Mouse (Mus musculus) inflammation-experienced regulatory T-cells, adult 6 months (primary cell): ENCODE results near the gene Lmtk3. TPM values are rescaled to one million over a fixed set of nuclear protein-coding genes. Genes with fewer than 3 reads are reported as not detected.

Experiments used
- polyA plus RNA-seq, 3 experiments: library from polyadenylated mRNA; unstranded; fragments of 100-300 nt; shearing (Covaris generic); gene quantifications; one replicate each; pipeline ENCODE4 v1.2.1; 2017

The Lmtk3 gene
- polyA plus RNA-seq, 3 experiments from 2014 or later, result 0.58 TPM; not detected in 2

Other genes with a start within 250 kb of the Lmtk3 start
- gene Hsd17b14, start 228.8 kb upstream of the Lmtk3 start, polyA plus RNA-seq, result under 1 TPM; 0.82 to 0.95 (median 0.91) TPM
- gene Bcat2, start 213.6 kb upstream of the Lmtk3 start, polyA plus RNA-seq, result 10 to 100 TPM; 33.2 to 54.7 (median 51.4) TPM
- gene Fgf21, start 168.2 kb upstream of the Lmtk3 start, polyA plus RNA-seq, result not detected
- gene Fut1, start 166.4 kb upstream of the Lmtk3 start, polyA plus RNA-seq, result not detected
- not detected for gene Izumo1, start 161.9 kb upstream of the Lmtk3 start, polyA plus RNA-seq
- gene Rasip1, start 156.2 kb upstream of the Lmtk3 start, polyA plus RNA-seq, result under 1 TPM in 1 of 3 experiments, not detected in 2; 0.17 TPM
- gene Mamstr, start 143.8 kb upstream of the Lmtk3 start, polyA plus RNA-seq, result not detected
- not detected for gene Fut2, start 117.3 kb upstream of the Lmtk3 start, polyA plus RNA-seq
- not detected for gene Ntn5, start 99.7 kb upstream of the Lmtk3 start, polyA plus RNA-seq
- under 1 TPM in 1 of 3 experiments, not detected in 2; 0.22 TPM for gene Sec1, start 89.3 kb upstream of the Lmtk3 start, polyA plus RNA-seq
- gene Car11, start 83.9 kb upstream of the Lmtk3 start, polyA plus RNA-seq, result 1 to 10 TPM in 2 of 3 experiments, not detected in 1; 1.5 TPM
- gene Dbp, start 78.7 kb upstream of the Lmtk3 start, polyA plus RNA-seq, result 1 to 10 TPM; 3.1 to 8.6 (median 6.5) TPM
- 1,000 to 10,000 TPM; 1,609 to 2,946 (median 2,383) TPM for gene Rpl18, start 68.3 kb upstream of the Lmtk3 start, polyA plus RNA-seq
- 10 to 100 TPM; 12.1 to 17.3 (median 15.5) TPM for gene Sphk2, start 65.7 kb upstream of the Lmtk3 start, polyA plus RNA-seq
- gene Fam83e, start 62.5 kb upstream of the Lmtk3 start, polyA plus RNA-seq, result under 1 TPM in 2 of 3 experiments, not detected in 1; 0.63 to 0.80 TPM
- not detected for gene Spaca4, start 57.9 kb upstream of the Lmtk3 start, polyA plus RNA-seq
- gene Sult2b1, start 931 bp downstream of the Lmtk3 start, polyA plus RNA-seq, result 1 to 10 TPM; 3.4 to 6.4 (median 3.8) TPM
- gene Cyth2, start 30.8 kb downstream of the Lmtk3 start, polyA plus RNA-seq, result 10 to 100 TPM; 11.9 to 19.8 (median 16.7) TPM
- not detected for gene Kcnj14, start 41.0 kb downstream of the Lmtk3 start, polyA plus RNA-seq
- gene Grwd1, start 47.2 kb downstream of the Lmtk3 start, polyA plus RNA-seq, result 10 to 100 TPM; 16.5 to 29.3 (median 27.2) TPM
- 10 to 100 TPM; 18.9 to 39.3 (median 36.9) TPM for gene Kdelr1, start 89.0 kb downstream of the Lmtk3 start, polyA plus RNA-seq
- not detected for gene Grin2d, start 94.6 kb downstream of the Lmtk3 start, polyA plus RNA-seq
- gene Syngr4, start 113.0 kb downstream of the Lmtk3 start, polyA plus RNA-seq, result under 1 TPM in 1 of 3 experiments, not detected in 2; 0.52 TPM
- gene Tmem143, start 113.2 kb downstream of the Lmtk3 start, polyA plus RNA-seq, result 1 to 10 TPM; 3.7 to 7.0 (median 5.0) TPM
- 100 to 1,000 TPM; 512 to 771 (median 583) TPM for gene Emp3, start 137.7 kb downstream of the Lmtk3 start, polyA plus RNA-seq
- gene Ccdc114, start 140.3 kb downstream of the Lmtk3 start, polyA plus RNA-seq, result 1 to 10 TPM; 1.4 to 1.8 (median 1.4) TPM
- not detected for gene Abcc6, start 246.6 kb downstream of the Lmtk3 start, polyA plus RNA-seq
- 10 to 100 TPM; 18.2 to 22.0 (median 21.4) TPM for gene Nomo1, start 250.0 kb downstream of the Lmtk3 start, polyA plus RNA-seq